Mouse (Mus musculus) erythroblast, embryonic 14.5 days (primary cell): ENCODE measurements around the gene Anxa3. TPM values are rescaled to one million over a fixed set of nuclear protein-coding genes. Genes with fewer than 3 reads are reported as not detected.

ENCODE experiments used
- H3K27me3 ChIP-seq: 2 replicates; pipeline ENCODE4 v1.6.1; 2012; ENCODE audit warnings: inconsistent platforms; ENCODE audit not compliant: control insufficient read depth
- H3K36me3 ChIP-seq: 2 replicates; pipeline ENCODE4 v1.6.1; 2012; ENCODE audit warnings: mild to moderate bottlenecking, inconsistent platforms; ENCODE audit not compliant: control insufficient read depth
- H3K4me1 ChIP-seq: 2 replicates; pipeline ENCODE4 v1.6.1; 2012; ENCODE audit warnings: inconsistent platforms; ENCODE audit not compliant: control insufficient read depth
- H3K4me3 ChIP-seq: replicated peaks from 2 replicates; pipeline ENCODE3; 2012; ENCODE audit warnings: moderate library complexity, mild to moderate bottlenecking, inconsistent platforms
- H3K9me3 ChIP-seq: 2 replicates; pipeline ENCODE4 v1.6.1; 2012; ENCODE audit warnings: low read length, inconsistent platforms, mixed read lengths; ENCODE audit not compliant: control insufficient read depth
- GATA1 ChIP-seq: IDR thresholded peaks from 2 replicates; pipeline ENCODE4 v1.6.1; 2012; ENCODE audit warnings: low read length, inconsistent platforms, mixed read lengths
- TAL1 ChIP-seq: IDR thresholded peaks from 3 replicates; pipeline ENCODE4 v1.6.1; 2012; ENCODE audit warnings: low read length, inconsistent platforms, mixed read lengths
- polyA plus RNA-seq: library from polyadenylated mRNA; stranded (reverse); fragments of >175 nt; gene quantifications from 2 replicates; pipeline ENCODE4 v1.2.3, GENCODE M21; 2012

Anxa3 gene
- polyA plus RNA-seq, 1 experiment = not detected

DNA sequence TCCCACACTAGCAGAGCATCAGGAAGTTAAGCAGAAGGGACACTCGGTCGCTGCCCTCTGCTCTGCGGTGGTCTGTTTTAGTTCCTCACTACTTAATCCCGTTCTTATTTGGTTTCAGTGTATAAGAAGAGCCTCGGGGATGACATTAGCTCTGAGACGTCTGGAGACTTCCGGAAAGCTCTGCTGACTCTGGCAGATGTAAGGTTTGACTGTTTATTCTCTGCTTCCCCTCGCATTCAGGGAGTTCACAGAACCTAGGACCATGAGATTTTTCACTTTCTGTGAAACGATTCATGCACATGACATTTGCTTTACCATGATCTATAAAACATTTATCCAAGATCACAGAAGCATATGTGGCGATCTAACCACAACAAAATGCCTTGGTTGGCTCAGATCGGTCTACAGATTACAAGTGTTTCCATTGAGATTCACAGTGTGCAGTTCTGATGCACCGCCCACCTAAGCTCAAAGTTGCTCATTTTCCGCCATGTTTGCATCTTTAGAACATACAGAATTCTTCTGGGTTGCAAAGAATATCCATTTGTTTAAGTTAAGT is 31.7 kb downstream of the Anxa3 start:
- Histone ChIP-seq H3K4me1 (no peaks in the 10 kb centered on the region), H3K9me3 (no peaks in the 10 kb centered on the region), H3K4me3 (no peak overlapping the region), H3K27me3 (no peaks in the 10 kb centered on the region), H3K36me3 (no peaks in the 10 kb centered on the region)
- TF ChIP-seq GATA1 (no peak), TAL1 (no peak)

DNA sequence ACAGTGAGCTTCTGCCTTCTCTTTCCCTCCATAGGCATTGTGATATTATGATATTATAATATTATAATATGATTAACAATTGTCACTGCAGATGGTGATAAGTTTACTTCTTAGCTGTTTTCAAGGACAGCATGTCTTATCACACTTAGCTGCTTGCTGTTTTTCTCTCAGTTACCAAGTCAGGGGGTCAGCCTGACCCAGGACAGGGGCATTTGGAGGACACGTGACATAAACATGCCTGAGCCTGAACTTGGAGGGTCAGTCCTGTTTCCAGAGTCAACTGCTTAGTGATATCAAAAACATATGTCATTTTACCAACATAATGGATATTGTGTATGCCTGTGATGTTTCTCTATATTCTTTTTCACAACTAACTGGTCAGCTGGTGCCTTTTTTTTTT is 34.0 kb downstream of the Anxa3 start:
- TF ChIP-seq GATA1 (no peak), TAL1 (no peak)
- no peaks in the 10 kb centered on the region for H3K36me3 ChIP-seq

GRCm38 (mm10) chr5:96834338-96834737 is 41.2 kb downstream of the Anxa3 start:
- peaks cover 4% of the 10 kb centered on the region; the same call in 1 of the 2 replicates for H3K9me3 ChIP-seq
- H3K36me3 ChIP-seq = no peaks in the 10 kb centered on the region
- no peaks in the 10 kb centered on the region; the same call in 1 of the 2 replicates for H3K4me1 ChIP-seq
- H3K4me3 ChIP-seq = no peak overlapping the region
- no peak for TF ChIP-seq TAL1
- TF ChIP-seq GATA1 = no peak
- peaks cover 4% of the 10 kb centered on the region for H3K27me3 ChIP-seq

More for the DNA sequence above, 34.0 kb downstream of the Anxa3 start:
- Histone ChIP-seq H3K9me3 (no peaks in the 10 kb centered on the region), H3K27me3 (peaks cover 4% of the 10 kb centered on the region), H3K4me3 (no peak overlapping the region), H3K4me1 (no peaks in the 10 kb centered on the region)

- H3K9me3 ChIP-seq = no peaks in the 10 kb centered on the region
- H3K36me3 ChIP-seq = no peaks in the 10 kb centered on the region
- no peaks in the 10 kb centered on the region for H3K27me3 ChIP-seq
- no peak overlapping the region for H3K4me3 ChIP-seq
- no peak for TF ChIP-seq GATA1
- peaks cover 11% of the 10 kb centered on the region for H3K4me1 ChIP-seq
These were observed 54.8 kb downstream of the Anxa3 start for GRCm38 (mm10) chr5:96847986-96848385.

DNA sequence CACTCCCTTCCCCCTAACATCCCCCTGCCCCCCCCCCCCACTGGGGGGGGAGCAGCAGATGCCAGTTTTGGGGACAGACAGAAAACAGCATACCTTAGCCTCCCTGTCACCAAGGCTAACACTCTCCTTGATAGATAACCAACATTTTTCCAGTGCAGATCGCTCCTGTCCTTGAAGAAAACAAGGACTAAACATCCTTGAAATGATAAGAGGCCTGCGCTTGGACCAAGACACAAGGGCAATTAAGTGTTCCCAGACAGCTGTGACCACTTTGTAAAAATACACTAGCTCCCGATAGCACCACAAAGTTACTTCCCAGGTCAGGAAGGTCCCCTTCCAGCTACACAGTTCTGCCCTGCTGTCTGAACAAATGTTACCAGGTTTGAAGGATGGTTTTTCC is 55.2 kb downstream of the Anxa3 start:
- Histone ChIP-seq H3K9me3 (no peaks in the 10 kb centered on the region), H3K36me3 (no peaks in the 10 kb centered on the region), H3K27me3 (no peaks in the 10 kb centered on the region), H3K4me3 (no peak overlapping the region), H3K4me1 (peaks cover 11% of the 10 kb centered on the region)
- TF ChIP-seq GATA1 (no peak), TAL1 (no peak)

DNA sequence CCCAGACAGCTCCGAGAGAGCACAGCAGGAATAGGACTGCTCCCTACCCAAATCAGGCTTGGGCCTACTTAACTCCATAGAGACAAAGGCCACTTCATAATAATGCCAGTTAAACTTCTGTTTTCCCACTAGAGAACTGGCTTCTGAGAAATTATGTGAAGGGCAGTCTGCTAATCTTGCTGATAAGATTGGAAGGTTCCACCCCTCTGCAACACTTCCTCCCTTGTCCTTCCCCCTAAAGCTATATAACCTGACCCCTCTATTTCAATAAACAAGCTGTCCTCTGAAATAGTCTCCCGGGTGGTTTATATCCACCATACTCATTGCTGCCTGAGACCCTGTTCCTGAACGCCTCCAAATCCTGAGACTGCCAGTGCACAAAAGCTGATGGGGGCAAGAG is 56.1 kb downstream of the Anxa3 start:
- H3K4me3 ChIP-seq = no peak overlapping the region
- H3K4me1 ChIP-seq = peaks cover 11% of the 10 kb centered on the region
- TF ChIP-seq TAL1 (no peak), GATA1 (no peak)
- no peaks in the 10 kb centered on the region for H3K27me3 ChIP-seq
- H3K9me3 ChIP-seq = no peaks in the 10 kb centered on the region
- no peaks in the 10 kb centered on the region for H3K36me3 ChIP-seq

DNA sequence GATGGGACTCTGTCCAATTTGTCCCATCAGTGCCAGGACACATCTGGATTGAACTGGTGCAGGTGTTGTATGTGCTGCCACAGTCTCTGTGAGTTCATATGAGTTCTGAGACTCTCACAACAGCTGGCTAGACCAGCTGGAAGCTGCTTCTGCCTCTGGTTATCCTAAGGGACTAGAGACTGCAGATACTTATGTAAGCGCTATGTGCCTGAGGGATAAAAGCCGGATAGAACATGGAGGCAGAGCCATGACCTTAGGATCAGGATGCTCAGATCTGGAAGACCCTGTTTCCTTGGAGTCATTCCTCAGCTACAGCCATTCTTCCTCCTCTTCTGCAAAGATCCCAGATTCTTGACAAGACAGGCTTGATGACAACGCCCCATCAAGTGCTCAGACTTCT is 60.3 kb downstream of the Anxa3 start:
- Histone ChIP-seq H3K27me3 (no peaks in the 10 kb centered on the region), H3K36me3 (no peaks in the 10 kb centered on the region), H3K4me3 (no peak overlapping the region), H3K4me1 (peaks cover 11% of the 10 kb centered on the region), H3K9me3 (no peaks in the 10 kb centered on the region)
- no peak for TF ChIP-seq TAL1
- TF ChIP-seq GATA1 = no peak

- TF ChIP-seq GATA1 = no peak
- no peak for TF ChIP-seq TAL1
- no peaks in the 10 kb centered on the region for H3K9me3 ChIP-seq
- no peak overlapping the region for H3K4me3 ChIP-seq
- peaks cover 7% of the 10 kb centered on the region for H3K4me1 ChIP-seq
- no peaks in the 10 kb centered on the region for H3K27me3 ChIP-seq
- H3K36me3 ChIP-seq = no peaks in the 10 kb centered on the region
These were observed 61.2 kb downstream of the Anxa3 start for GRCm38 (mm10) chr5:96854350-96854749.

DNA sequence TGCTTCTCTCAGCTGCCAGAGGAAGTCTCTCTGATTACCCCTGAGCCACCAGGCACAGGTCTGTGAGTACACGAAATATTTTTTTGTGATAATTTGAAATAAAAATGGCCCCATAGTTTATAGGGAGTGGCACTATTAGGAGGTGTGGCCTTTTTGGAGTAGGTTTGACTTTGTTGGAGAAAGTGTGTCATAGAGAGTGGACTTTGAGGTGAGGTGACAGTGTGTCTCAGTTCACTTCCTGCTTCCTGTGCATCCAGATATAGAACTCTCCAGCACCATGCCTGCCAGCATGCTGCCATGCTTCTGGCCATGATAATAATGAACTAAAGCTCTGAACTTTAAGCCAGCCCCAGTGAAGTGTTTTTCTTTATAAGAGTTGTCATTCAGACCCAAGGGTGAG is 66.8 kb downstream of the Anxa3 start:
- peaks cover 2% of the 10 kb centered on the region; the same call in 1 of the 2 replicates for H3K27me3 ChIP-seq
- no peak overlapping the region for H3K4me3 ChIP-seq
- H3K4me1 ChIP-seq = peaks cover 8% of the 10 kb centered on the region
- no peak for TF ChIP-seq TAL1
- no peak for TF ChIP-seq GATA1
- no peaks in the 10 kb centered on the region for H3K9me3 ChIP-seq
- no peaks in the 10 kb centered on the region for H3K36me3 ChIP-seq

- no peaks in the 10 kb centered on the region for H3K9me3 ChIP-seq
- TF ChIP-seq GATA1 = no peak
- no peak for TF ChIP-seq TAL1
- H3K27me3 ChIP-seq = peaks cover 16% of the 10 kb centered on the region
- no peaks in the 10 kb centered on the region for H3K36me3 ChIP-seq
- peaks cover 3% of the 10 kb centered on the region; the same call in 1 of the 2 replicates for H3K4me1 ChIP-seq
- no peak overlapping the region for H3K4me3 ChIP-seq
These were observed 74.0 kb downstream of the Anxa3 start for GRCm38 (mm10) chr5:96867171-96867570.
